Mouse (Mus musculus) lung, postnatal 36 days (tissue): Measurements from ENCODE around the gene Vps39.
A peak's percentile ranks its signal among the peaks of the same experiment; 100 is the strongest.

Experiments
- DNase-seq: peaks from one replicate; pipeline ENCODE4 v3.0.0; 2022; ENCODE audit warnings: mixed read lengths

Vps39 gene

GRCm38 (mm10) chr2:120296160-120296559 lies 56.8 kb downstream of the Vps39 start:
- DNase-seq, result no peak

DNA sequence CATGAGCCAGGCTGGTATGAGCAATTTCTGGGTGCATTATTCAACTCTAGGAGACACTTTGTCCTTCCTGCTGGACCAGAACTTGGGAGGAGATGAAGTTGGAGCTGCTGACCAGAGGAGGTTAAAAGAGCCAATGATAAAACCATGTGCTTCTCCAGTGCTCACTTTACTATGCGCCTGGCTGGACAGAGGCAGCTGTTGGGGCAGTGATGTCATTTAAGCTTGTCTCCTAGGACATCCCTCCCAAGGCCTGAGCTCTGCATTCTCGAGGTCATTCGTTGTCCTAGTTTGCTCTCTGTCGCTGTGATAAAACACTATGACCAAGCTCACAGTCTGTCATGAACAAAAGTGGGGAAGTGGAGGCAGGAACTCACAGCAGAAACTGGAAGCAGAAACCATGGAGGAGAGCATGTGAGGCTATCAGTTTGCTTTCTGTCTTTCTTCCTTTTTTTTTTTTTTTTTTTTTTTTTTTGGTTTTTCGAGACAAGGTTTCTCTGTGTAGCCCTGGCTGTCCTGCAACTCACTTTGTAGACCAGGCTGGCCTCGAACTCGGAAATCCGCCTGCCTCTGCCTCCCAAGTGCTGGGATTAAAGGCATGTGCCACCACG lies 61.4 kb downstream of the Vps39 start:
- DNase-seq, result no peak

- DNase-seq, result no peak
These were observed 63.9 kb downstream of the Vps39 start, which contains the start of gene Pla2g4d for GRCm38 (mm10) chr2:120288995-120289394. Gene Pla2g4d, minus strand, starts transcription at chr2:120289197.

DNA sequence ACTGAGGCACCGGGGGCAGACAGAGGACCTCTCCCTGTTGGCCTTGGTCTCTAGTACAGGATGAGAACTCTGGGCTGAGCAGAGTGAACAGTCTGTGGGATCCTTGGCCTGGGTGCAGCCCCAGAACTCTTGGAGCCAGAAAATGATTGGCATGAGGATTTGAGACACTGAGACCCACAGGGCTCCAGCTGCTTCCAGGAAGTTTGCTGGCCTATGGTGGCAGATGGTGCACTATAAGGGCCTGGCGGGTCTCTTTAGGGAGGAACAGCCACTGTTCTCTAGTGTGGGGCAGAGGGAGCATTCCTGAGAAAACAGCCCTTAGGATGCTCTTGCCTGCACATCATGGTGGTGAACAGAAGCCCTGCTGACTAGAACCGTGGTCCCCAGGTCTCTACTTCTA lies 64.5 kb downstream of the Vps39 start:
- DNase-seq, result no peak

DNA sequence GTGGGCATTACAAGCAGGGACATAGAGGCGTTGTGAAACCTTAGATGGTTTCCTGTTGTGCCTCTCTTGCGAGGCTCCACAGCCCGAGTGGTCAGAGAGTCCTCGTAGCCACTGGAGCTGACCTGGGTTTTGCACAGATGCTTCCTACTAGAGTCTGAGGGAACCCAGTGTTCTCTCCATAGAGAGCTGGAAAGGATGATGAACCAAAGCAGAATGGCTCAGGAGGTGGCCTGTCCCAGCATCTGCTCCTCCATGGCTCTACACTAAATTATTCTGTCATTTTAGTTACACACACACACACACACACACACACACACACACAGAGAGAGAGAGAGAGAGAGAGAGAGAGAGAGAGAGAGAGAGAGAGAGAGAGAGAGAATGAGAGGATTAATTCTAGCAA lies 67.3 kb downstream of the Vps39 start:
- DNase-seq, result no peak

- DNase-seq, result peak; percentile 17
These were observed 68.2 kb downstream of the Vps39 start for GRCm38 (mm10) chr2:120284705-120285104.

DNA sequence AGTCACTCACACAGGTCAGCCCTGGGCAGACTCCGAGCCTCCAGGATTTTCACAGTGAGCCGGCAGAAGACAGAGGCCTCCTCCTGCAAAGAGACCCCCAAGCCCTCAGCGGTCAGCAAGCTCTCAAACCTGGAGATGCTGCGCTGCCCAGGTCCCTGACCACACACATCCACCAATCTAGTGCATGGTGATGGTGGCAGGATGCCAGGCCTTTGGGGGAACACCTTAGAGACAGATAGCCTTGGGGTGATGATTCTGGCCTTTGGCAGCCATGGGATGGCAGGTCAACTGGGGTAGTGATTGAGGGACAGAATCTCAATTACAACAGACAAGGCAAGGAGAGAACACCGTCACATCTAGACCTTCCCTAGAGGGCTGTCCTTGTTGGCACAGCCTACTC lies 68.8 kb downstream of the Vps39 start:
- DNase-seq, result no peak

DNA sequence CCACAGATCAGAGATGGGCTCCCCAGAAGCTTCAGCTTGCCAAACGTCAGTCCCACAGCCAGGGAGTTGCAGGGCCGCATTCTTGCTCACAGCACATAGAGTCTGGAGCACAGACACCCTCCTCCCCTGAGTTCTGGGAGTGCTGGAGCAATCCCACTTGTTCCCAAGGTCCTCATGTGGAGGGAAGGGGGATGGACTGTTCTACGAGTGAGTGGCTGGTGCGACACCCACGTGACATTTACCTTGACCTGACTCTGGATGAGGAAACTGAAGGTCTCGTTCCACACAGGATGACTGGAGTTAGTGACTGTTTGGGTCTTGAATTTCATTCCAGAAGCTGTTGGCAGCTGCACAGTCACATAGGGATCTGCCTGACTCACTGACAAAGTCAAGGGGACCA lies 69.4 kb downstream of the Vps39 start:
- DNase-seq, result no peak

DNA sequence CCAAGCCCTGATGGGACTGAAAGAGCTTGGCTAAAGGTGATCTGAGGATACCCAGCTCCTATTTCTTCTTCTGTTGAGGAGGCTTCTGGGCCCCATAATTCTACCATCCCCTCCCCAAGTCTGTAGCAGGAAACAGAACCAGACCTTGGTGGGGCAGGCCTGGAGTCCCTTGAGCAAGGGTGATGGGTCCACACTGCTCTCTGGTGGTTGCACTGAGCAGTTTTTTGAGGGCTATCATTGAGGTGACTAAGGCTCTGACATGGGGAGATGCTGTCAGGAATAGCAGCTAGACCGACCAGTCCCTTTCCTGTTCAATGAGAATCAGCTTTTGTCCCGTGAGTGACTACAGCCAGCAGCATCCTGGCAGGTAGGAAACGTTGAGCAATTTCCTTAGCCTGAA lies 71.7 kb downstream of the Vps39 start:
- DNase-seq, result no peak

- DNase-seq, result peak; percentile 69
These were observed 73.0 kb downstream of the Vps39 start for GRCm38 (mm10) chr2:120279961-120280360.

DNA sequence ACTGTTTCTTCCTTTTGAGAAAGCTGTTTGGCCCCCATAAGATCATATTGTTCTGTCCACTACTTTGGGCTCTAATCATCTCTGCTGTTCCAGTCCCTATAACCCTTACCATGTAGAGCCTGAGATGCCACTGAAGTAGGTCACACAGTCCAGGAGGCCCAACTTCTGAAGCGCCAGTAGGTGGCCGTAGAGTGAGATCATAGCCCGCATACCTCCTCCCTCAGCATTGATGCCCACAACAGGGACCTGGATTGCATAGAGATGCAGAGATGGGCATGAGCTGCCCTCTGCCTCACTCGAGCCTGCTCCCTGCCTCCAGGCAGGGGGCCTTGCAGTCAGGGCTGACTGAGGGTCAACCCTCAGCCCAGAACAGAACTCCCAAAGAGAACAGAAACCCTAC lies 76.0 kb downstream of the Vps39 start:
- no peak for DNase-seq

- DNase-seq, result no peak
These were observed 84.3 kb downstream of the Vps39 start for GRCm38 (mm10) chr2:120268635-120269034.
